Mouse (Mus musculus): Measurements from ENCODE around the gene Ncdn.

Ncdn gene

DNA sequence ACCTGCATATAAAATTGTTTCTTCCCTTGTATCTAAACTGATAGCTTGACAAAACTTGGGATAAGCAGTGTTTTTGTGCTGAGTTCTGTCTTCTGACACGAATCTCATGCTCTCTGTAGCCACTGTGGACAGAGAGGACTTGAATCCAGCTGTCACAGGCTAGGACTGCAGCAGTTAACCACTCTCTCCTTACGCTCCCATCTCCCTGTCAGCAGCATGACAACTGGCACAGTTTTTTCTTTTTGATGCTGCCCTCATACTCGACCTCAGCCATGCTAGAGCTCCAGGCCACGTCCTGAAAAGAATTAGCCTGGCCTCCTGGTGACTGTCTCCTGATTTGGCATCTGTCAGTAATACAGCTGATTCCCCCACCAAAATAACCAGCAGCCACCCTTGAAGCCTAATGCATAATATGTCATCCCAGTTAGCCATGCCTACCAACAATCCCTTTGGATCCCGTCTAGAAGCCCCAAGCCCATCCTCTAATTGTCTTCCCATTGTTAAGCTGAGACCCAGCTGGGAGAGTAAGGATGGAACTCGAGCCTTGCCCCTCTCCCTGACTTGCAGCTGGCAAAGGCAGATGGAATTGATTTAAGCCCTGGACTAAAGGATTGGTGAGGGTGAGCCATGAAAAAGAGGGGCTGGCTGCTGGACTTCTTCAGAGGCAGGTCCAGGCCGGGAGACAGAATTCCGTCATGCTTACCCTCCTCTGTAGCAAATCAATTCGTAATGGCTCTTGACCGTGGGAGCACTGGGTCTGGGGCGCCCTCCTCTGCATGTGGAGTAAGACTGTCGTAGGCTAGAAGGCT, 46.4 kb downstream of the Ncdn start:
- peak; percentile 85 for DNase-seq

DNA sequence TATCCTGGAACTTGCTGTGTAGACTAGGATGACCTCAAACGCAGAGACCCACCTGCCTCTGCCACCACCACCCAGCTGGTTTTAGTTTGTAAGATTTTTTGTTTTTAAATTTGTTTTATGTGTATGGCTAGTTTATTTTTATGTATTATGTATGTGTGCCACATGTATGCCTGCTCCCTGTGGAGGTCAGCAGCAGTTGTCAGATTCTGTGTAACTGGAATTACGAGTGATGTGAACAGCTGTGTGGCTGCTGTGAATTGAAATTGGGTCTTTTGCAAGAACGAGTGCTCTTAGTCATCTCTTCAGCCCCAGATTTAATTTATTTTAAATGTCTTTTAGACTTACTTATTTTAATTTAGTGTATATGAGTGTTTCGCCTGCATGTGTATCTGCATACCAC, 56.3 kb downstream of the Ncdn start:
- peak; percentile 70 for DNase-seq

All from heart, adult 11 months (tissue).